Mouse (Mus musculus): Measurements from ENCODE around the gene Kmt2e.

GRCm38 (mm10) chr5:23418797-23419595, 15.2 kb upstream of the Kmt2e start:
- TF ChIP-seq CTCF (IDR thresholded peaks at IDR 0.05; ENCODE audit: insufficient read depth, low read depth, low read length) = no peak
- TF ChIP-seq POLR2A (IDR thresholded peaks at IDR 0.05; ENCODE audit: insufficient read depth, low read depth, low read length) = no peak

Measured in olfactory bulb, adult 2 months (tissue).